Comparison of ENCODE assay signal across 16 mouse cellular contexts in genomic region chr5:116994508-116994907, GRCm38 (mm10).
"Had no signal": no experiment of that assay in that cellular context is flagged by ENCODE, and none has a peak within 500 bp of the region (broad histone marks: within the 10 kb centered on the region; RNA-seq: fewer than 3 reads in every experiment).

No protein-coding gene starts in this region.

- H3K27ac ChIP-seq: neural tube, embryonic 13.5 days; neural tube, embryonic 15.5 days; stomach, embryonic 15.5 days; stomach, postnatal 0 days had no signal

- DNase-seq: retina, postnatal 1 day; right cerebral cortex, adult 18-20 months; right cerebral cortex, postnatal 14 days; right cerebral cortex, postnatal 25 days; right cerebral cortex, postnatal 4 days; spleen, adult 18-20 months; thymus, adult 18-20 months; thymus, adult 2 months; thymus, postnatal 14 days; thymus, postnatal 25 days; thymus, postnatal 36 days; thymus, postnatal 4 days had no signal

- H3K4me3 ChIP-seq: neural tube, embryonic 13.5 days; neural tube, embryonic 15.5 days; stomach, embryonic 15.5 days had no signal

- H3K9ac ChIP-seq: neural tube, embryonic 13.5 days; neural tube, embryonic 15.5 days; stomach, embryonic 15.5 days had no signal

- H3K27me3 ChIP-seq: neural tube, embryonic 13.5 days; neural tube, embryonic 15.5 days; stomach, embryonic 15.5 days had no signal

- H3K4me1 ChIP-seq: neural tube, embryonic 13.5 days; neural tube, embryonic 15.5 days; stomach, embryonic 15.5 days had no signal

- H3K4me2 ChIP-seq: neural tube, embryonic 13.5 days; neural tube, embryonic 15.5 days; stomach, embryonic 15.5 days had no signal

- H3K36me3 ChIP-seq: neural tube, embryonic 13.5 days; neural tube, embryonic 15.5 days; stomach, embryonic 15.5 days had no signal

- H3K9me3 ChIP-seq: neural tube, embryonic 15.5 days; stomach, embryonic 15.5 days had no signal
